Mouse (Mus musculus) CH12.LX (cell line): ENCODE results near the gene Six1. TPM values are rescaled to one million over a fixed set of nuclear protein-coding genes. Genes with fewer than 3 reads are reported as not detected.
A peak's percentile ranks its signal among the peaks of the same experiment; 100 is the strongest.

Experiments used
- DNase-seq: peaks from one replicate; pipeline ENCODE4 v3.0.0-alpha.2; 2013; ENCODE audit errors: extremely low read depth
- H3K27ac ChIP-seq: 2 replicates; pipeline ENCODE4 v1.5.1; 2012; ENCODE audit warnings: low read depth, mild to moderate bottlenecking, control low read depth, moderate library complexity; ENCODE audit not compliant: insufficient read depth
- H3K27me3 ChIP-seq: replicated peaks from 2 replicates; pipeline ENCODE3; 2012; ENCODE audit warnings: inconsistent platforms
- H3K36me3 ChIP-seq, 2 experiments: replicated peaks in 1 of 2; 2 replicates each; pipeline versions ENCODE3 to v1.6.1; 2012; ENCODE audit warnings: inconsistent platforms in 1 of 2, low read length in 1 of 2, mild to moderate bottlenecking in 1 of 2, mixed read lengths in 1 of 2, moderate library complexity in 1 of 2; ENCODE audit not compliant: control insufficient read depth in 1 of 2, insufficient read depth in 1 of 2
- H3K4me1 ChIP-seq, 2 experiments: 2 replicates each; pipeline ENCODE4 v1.6.1; 2012; ENCODE audit warnings: inconsistent platforms in 1 of 2, moderate library complexity in 1 of 2; ENCODE audit not compliant: insufficient read depth in 2 of 2, control insufficient read depth in 1 of 2
- H3K4me2 ChIP-seq: 2 replicates; pipeline ENCODE4 v1.6.1; 2012; ENCODE audit warnings: low read depth, mild to moderate bottlenecking, control low read depth; ENCODE audit not compliant: poor library complexity, insufficient read depth, severe bottlenecking
- H3K4me3 ChIP-seq, 3 experiments: fragments of 150-350 bp in 1 of 3; sonication (generic) in 1 of 3; replicated peaks in 1 of 3; 2 replicates each; pipeline versions ENCODE3 to v1.5.1; 2011 to 2012; ENCODE audit warnings: low read depth in 2 of 3, low read length in 2 of 3, mild to moderate bottlenecking in 2 of 3, moderate library complexity in 2 of 3, control low read depth in 1 of 3, improper control_type of control experiment in 1 of 3, inconsistent platforms in 1 of 3, mixed read lengths in 1 of 3; ENCODE audit not compliant: poor library complexity in 1 of 3
- H3K79me2 ChIP-seq: replicated peaks from 2 replicates; pipeline ENCODE4 v1.6.1; 2012; ENCODE audit warnings: mild to moderate bottlenecking, moderate library complexity; ENCODE audit not compliant: control insufficient read depth, poor library complexity, insufficient read depth, severe bottlenecking; ENCODE audit errors: extremely low read depth
- H3K9ac ChIP-seq: 2 replicates; pipeline ENCODE4 v1.6.1; 2012; ENCODE audit warnings: low read depth, mild to moderate bottlenecking, control low read depth, moderate library complexity; ENCODE audit not compliant: insufficient read depth
- H3K9me3 ChIP-seq: replicated peaks from 2 replicates; pipeline ENCODE3; 2012; ENCODE audit warnings: low read length, inconsistent platforms, mixed read lengths
- BHLHE40 ChIP-seq: IDR thresholded peaks from 2 replicates; pipeline ENCODE4 v1.6.1; 2011; ENCODE audit warnings: mild to moderate bottlenecking, low read depth, low read length, improper control_type of control experiment
- CHD1 ChIP-seq: IDR thresholded peaks from 2 replicates; pipeline ENCODE4 v1.6.1; 2012; ENCODE audit warnings: low read depth, low read length, improper control_type of control experiment, inconsistent platforms
- CHD2 ChIP-seq: IDR thresholded peaks from 2 replicates; pipeline ENCODE4 v1.6.1; 2011; ENCODE audit warnings: low read length, improper control_type of control experiment
- E2F4 ChIP-seq: IDR thresholded peaks from 2 replicates; pipeline ENCODE4 v1.6.1; 2011; ENCODE audit warnings: low read depth, low read length, improper control_type of control experiment; ENCODE audit not compliant: insufficient replicate concordance
- ELF1 ChIP-seq: IDR thresholded peaks from 2 replicates; pipeline ENCODE4 v1.6.1; 2014; ENCODE audit warnings: low read depth, mild to moderate bottlenecking, inconsistent platforms, low read length, improper control_type of control experiment
- EP300 ChIP-seq: IDR thresholded peaks from 2 replicates; pipeline ENCODE4 v1.6.1; 2011; ENCODE audit warnings: low read length, improper control_type of control experiment
- ETS1 ChIP-seq: conservative IDR thresholded peaks from 2 replicates; pipeline ENCODE4 v1.6.1; 2012; ENCODE audit warnings: low read depth, mild to moderate bottlenecking, inconsistent platforms, low read length, improper control_type of control experiment, moderate library complexity
- HCFC1 ChIP-seq: IDR thresholded peaks from 2 replicates; pipeline ENCODE4 v1.6.1; 2012; ENCODE audit warnings: low read depth, mild to moderate bottlenecking, inconsistent platforms, low read length, improper control_type of control experiment
- IRF4 ChIP-seq: IDR thresholded peaks from 2 replicates; pipeline ENCODE4 v1.6.1; 2014; ENCODE audit warnings: low read depth, mild to moderate bottlenecking, inconsistent platforms, low read length, improper control_type of control experiment
- JUN ChIP-seq: IDR thresholded peaks from 2 replicates; pipeline ENCODE4 v1.6.1; 2011; ENCODE audit warnings: low read depth, mild to moderate bottlenecking, low read length, improper control_type of control experiment, moderate library complexity; ENCODE audit not compliant: insufficient read depth
- KAT2A ChIP-seq: IDR thresholded peaks from 2 replicates; pipeline ENCODE4 v1.6.1; 2012; ENCODE audit warnings: low read length, improper control_type of control experiment, inconsistent platforms; ENCODE audit not compliant: insufficient replicate concordance
- MAFK ChIP-seq: IDR thresholded peaks from 2 replicates; pipeline ENCODE4 v1.6.1; 2011; ENCODE audit warnings: low read length, improper control_type of control experiment; ENCODE audit not compliant: insufficient replicate concordance
- MAX ChIP-seq: IDR thresholded peaks from 2 replicates; pipeline ENCODE4 v1.6.1; 2011; ENCODE audit warnings: low read length, improper control_type of control experiment
- MEF2A ChIP-seq: IDR thresholded peaks from 2 replicates; pipeline ENCODE4 v1.6.1; 2014; ENCODE audit warnings: low read depth, mild to moderate bottlenecking, inconsistent platforms, low read length, improper control_type of control experiment, borderline replicate concordance
- MXI1 ChIP-seq: IDR thresholded peaks from 2 replicates; pipeline ENCODE4 v1.6.1; 2011; ENCODE audit warnings: mild to moderate bottlenecking, low read depth, low read length, improper control_type of control experiment
- MYC ChIP-seq: IDR thresholded peaks from 2 replicates; pipeline ENCODE4 v1.6.1; 2011; ENCODE audit warnings: low read depth, mild to moderate bottlenecking, improper control_type of control experiment, low read length
- NELFE ChIP-seq: IDR thresholded peaks from 2 replicates; pipeline ENCODE4 v1.6.1; 2011; ENCODE audit warnings: low read depth, low read length, improper control_type of control experiment
- NRF1 ChIP-seq: IDR thresholded peaks from 2 replicates; pipeline ENCODE4 v1.6.1; 2014; ENCODE audit warnings: low read depth, mild to moderate bottlenecking, inconsistent platforms, low read length, improper control_type of control experiment, moderate library complexity
- PAX5 ChIP-seq: IDR thresholded peaks from 2 replicates; pipeline ENCODE4 v1.6.1; 2012; ENCODE audit warnings: low read length, inconsistent platforms, mixed read lengths
- POLR2A ChIP-seq: IDR thresholded peaks from 2 replicates; pipeline ENCODE4 v1.6.1; 2011; ENCODE audit warnings: low read depth, mild to moderate bottlenecking, improper control_type of control experiment, low read length
- POLR2AphosphoS2 ChIP-seq: IDR thresholded peaks from 2 replicates; pipeline ENCODE4 v1.6.1; 2011; ENCODE audit warnings: low read depth, low read length, improper control_type of control experiment
- RAD21 ChIP-seq: IDR thresholded peaks from 2 replicates; pipeline ENCODE4 v1.6.1; 2011; ENCODE audit warnings: low read depth, mild to moderate bottlenecking, low read length, improper control_type of control experiment, moderate library complexity
- RCOR1 ChIP-seq: conservative IDR thresholded peaks from 2 replicates; pipeline ENCODE4 v1.6.1; 2012; ENCODE audit warnings: low read depth, mild to moderate bottlenecking, inconsistent platforms, low read length, improper control_type of control experiment
- SIN3A ChIP-seq: IDR thresholded peaks from 2 replicates; pipeline ENCODE4 v1.6.1; 2012; ENCODE audit warnings: low read length, improper control_type of control experiment, inconsistent platforms
- SMC3 ChIP-seq: IDR thresholded peaks from 2 replicates; pipeline ENCODE4 v1.6.1; 2011; ENCODE audit warnings: low read depth, low read length, improper control_type of control experiment
- TCF12 ChIP-seq: IDR thresholded peaks from 2 replicates; pipeline ENCODE4 v1.6.1; 2014; ENCODE audit warnings: low read depth, mild to moderate bottlenecking, inconsistent platforms, low read length, improper control_type of control experiment
- USF1 ChIP-seq: IDR thresholded peaks from 2 replicates; pipeline ENCODE4 v1.6.1; 2014; ENCODE audit warnings: low read depth, mild to moderate bottlenecking, inconsistent platforms, low read length, improper control_type of control experiment
- ZKSCAN1 ChIP-seq: IDR thresholded peaks from 2 replicates; pipeline ENCODE4 v1.6.1; 2012; ENCODE audit warnings: low read depth, inconsistent platforms, low read length, improper control_type of control experiment, borderline replicate concordance
- ZMIZ1 ChIP-seq: IDR thresholded peaks from 2 replicates; pipeline ENCODE4 v1.6.1; 2012; ENCODE audit warnings: low read depth, mild to moderate bottlenecking, inconsistent platforms, low read length, improper control_type of control experiment
- ZNF384 ChIP-seq: IDR thresholded peaks from 2 replicates; pipeline ENCODE4 v1.6.1; 2012; ENCODE audit warnings: low read depth, low read length, improper control_type of control experiment, inconsistent platforms
- dilution Hi-C: fragments of 300-500 bp; cut with MboI; formaldehyde crosslinking; loops from 2 replicates; pipeline ENCODE4 v1.14.3; 2020; ENCODE audit warnings: low sequenced_read_pairs; ENCODE audit not compliant: extremely low pct_unique_long_range_greater_than_20kb, extremely low pct_ligation_motif_present
- in situ Hi-C: fragments of 300-500 bp; cut with MboI; formaldehyde crosslinking; loops from 3 replicates; pipeline ENCODE4 v1.14.3; 2019; ENCODE audit warnings: low sequenced_read_pairs, low pct_ligation_motif_present, low pct_unique_long_range_greater_than_20kb, mixed read lengths
- polyA plus RNA-seq: library from polyadenylated mRNA; unstranded; fragments of >175 nt; gene quantifications from 2 replicates; pipeline ENCODE4 v1.2.1, GENCODE M21; 2012; ENCODE audit warnings: low read depth; ENCODE audit not compliant: insufficient read length
- total RNA-seq, 2 experiments: library from RNA; depleted of rRNA; stranded (reverse); fragments of 300-350 nt in 1 of 2; fragments of >200 nt in 1 of 2; gene quantifications; 2 replicates each; pipeline ENCODE4 v1.2.3; 2012 to 2014

Gene Six1
- total and polyA plus RNA-seq, 3 experiments = 7.9 to 16.5 (median 9.5) TPM

- peak; percentile 75 for DNase-seq
- Histone ChIP-seq H3K4me3 (no peak overlapping the region), H3K4me1 (peaks cover 10 to 65% of the 10 kb centered on the region in 2 experiments), H3K27me3 (no peaks in the 10 kb centered on the region), H3K79me2 (no peaks in the 10 kb centered on the region), H3K9ac (peak overlapping the region; percentile 45), H3K36me3 (no peaks in the 10 kb centered on the region), H3K27ac (peak overlapping the region; percentile 62; the same call in 1 of the 2 replicates), H3K4me2 (peak overlapping the region; percentile 83), H3K9me3 (peaks cover 5% of the 10 kb centered on the region)
- in situ Hi-C loops (no loop called here), dilution Hi-C loops (no loop called here)
- peak; percentile 61; the same call in 1 of the 2 replicates for TF ChIP-seq SIN3A
- TF ChIP-seq HCFC1 = 0 out of 2 replicates have a peak, but pooled peaks have one; percentile 28
- no peak for TF ChIP-seq KAT2A
- TF ChIP-seq ZNF384 = no peak
- no peak for TF ChIP-seq E2F4
- peak; percentile 48; the same call in 1 of the 2 replicates for TF ChIP-seq MAFK
- TF ChIP-seq MEF2A = peak; percentile 74; the same call in 1 of the 2 replicates
- TF ChIP-seq TCF12 = peak; percentile 75; the same call in 1 of the 2 replicates
- TF ChIP-seq CHD2 = peak; percentile 35; the same call in 1 of the 2 replicates
- TF ChIP-seq EP300 = peak; percentile 82
- no peak for TF ChIP-seq ZKSCAN1
- TF ChIP-seq ELF1 = no peak
- TF ChIP-seq BHLHE40 = peak; percentile 56
- TF ChIP-seq PAX5 = no peak
- peak; percentile 82 for TF ChIP-seq ETS1
- 0 out of 2 replicates have a peak, but pooled peaks have one; percentile 25 for TF ChIP-seq MYC
- TF ChIP-seq POLR2AphosphoS2 = no peak
- 0 out of 2 replicates have a peak, but pooled peaks have one; percentile 25 for TF ChIP-seq RCOR1
- no peak for TF ChIP-seq CHD1
- TF ChIP-seq IRF4 = peak; percentile 74
Observed at GRCm38 (mm10) chr12:73018838-73019237, 34.8 kb downstream of the Six1 start.

DNA sequence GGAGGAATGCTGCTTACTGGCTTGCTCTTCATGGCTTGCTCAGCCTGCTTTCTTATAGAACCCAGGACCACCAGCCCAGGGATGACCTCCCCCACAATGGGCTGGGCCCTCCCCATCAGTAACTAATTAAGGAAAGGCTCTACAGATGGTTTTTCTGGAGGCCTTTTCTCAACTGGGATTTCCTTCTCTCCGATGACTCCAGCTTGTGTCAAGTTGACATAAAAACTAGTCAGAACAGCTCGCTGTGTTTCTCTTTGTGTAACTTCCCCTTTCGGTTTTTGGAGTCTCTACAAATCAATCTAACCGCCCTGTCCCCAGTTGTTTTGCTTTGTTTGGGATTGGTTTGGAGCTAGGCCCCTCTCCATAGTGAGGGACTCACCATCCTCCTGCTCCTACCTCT lies 37.5 kb downstream of the Six1 start:
- Histone ChIP-seq H3K27ac (no peak overlapping the region), H3K27me3 (no peaks in the 10 kb centered on the region), H3K9me3 (peaks cover 5% of the 10 kb centered on the region), H3K4me1 (peaks cover 10 to 78% of the 10 kb centered on the region in 2 experiments), H3K9ac (no peak overlapping the region), H3K36me3 (no peaks in the 10 kb centered on the region), H3K79me2 (no peaks in the 10 kb centered on the region), H3K4me3 (no peak overlapping the region), H3K4me2 (no peak overlapping the region)
- DNase-seq = peak; percentile 35
- dilution Hi-C loops (no loop called here), in situ Hi-C loops (no loop called here)
- TF ChIP-seq HCFC1 = no peak
- TF ChIP-seq CHD2 = no peak
- TF ChIP-seq ZNF384 = no peak
- TF ChIP-seq MEF2A = peak; percentile 56; the same call in 1 of the 2 replicates
- no peak for TF ChIP-seq SMC3
- TF ChIP-seq CHD1 = no peak
- no peak for TF ChIP-seq BHLHE40
- peak; percentile 25; the same call in 1 of the 2 replicates for TF ChIP-seq TCF12
- TF ChIP-seq NRF1 = no peak
- no peak for TF ChIP-seq USF1
- 0 out of 2 replicates have a peak, but pooled peaks have one; percentile 17 for TF ChIP-seq ETS1
- TF ChIP-seq ZMIZ1 = no peak
- TF ChIP-seq JUN = no peak
- no peak for TF ChIP-seq MYC
- TF ChIP-seq KAT2A = no peak
- TF ChIP-seq EP300 = peak; percentile 57
- no peak for TF ChIP-seq NELFE
- no peak for TF ChIP-seq MXI1
- TF ChIP-seq IRF4 = peak; percentile 70
- no peak for TF ChIP-seq RAD21
- TF ChIP-seq MAX = no peak
- no peak for TF ChIP-seq POLR2A
